Mouse (Mus musculus): ENCODE results near the gene Gtf3c1.

DNA sequence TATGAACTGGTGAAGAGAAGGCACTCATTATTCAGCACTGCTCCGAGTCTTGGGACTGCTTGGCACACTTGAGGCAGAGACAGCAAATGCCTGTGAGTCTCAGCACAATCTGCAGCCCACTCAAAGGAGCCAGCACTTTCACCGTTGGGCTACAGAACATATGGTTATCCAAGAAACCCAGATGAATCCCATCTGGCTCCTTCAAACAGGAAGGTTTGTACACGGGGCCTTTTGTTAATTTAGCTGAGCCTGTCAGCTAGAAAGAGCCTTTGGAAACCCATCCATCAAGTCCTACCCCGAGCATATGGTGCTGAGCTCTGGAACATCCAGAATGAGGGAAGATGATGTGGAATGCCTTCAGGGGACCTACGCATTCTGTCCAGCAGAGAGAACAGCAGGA is 13.5 kb downstream of the Gtf3c1 start:
- TF ChIP-seq EP300 (IDR thresholded peaks at IDR 0.05; ENCODE audit: low read depth) (no peak), CTCF (IDR thresholded peaks at IDR 0.05; ENCODE audit: low read depth) (no peak)
